Comparison of ENCODE assay signal across 15 mouse cellular contexts in genomic region chr3:131868219-131868964, GRCm38 (mm10).
DNase-seq lines count a peak whose midpoint lies in the region; ATAC-seq and TF ChIP-seq lines count a peak whose summit lies in the region.
"Had no signal": no experiment of that assay in that cellular context is flagged by ENCODE, and none has a peak within 500 bp of the region (broad histone marks: within the 10 kb centered on the region; RNA-seq: fewer than 3 reads in every experiment).

No protein-coding gene starts in this region.

- no peaks in the 10 kb centered on the region for H3K36me3 ChIP-seq in hindbrain, embryonic 10.5 days
- H3K36me3 ChIP-seq in hindbrain, embryonic 13.5 days = no peaks in the 10 kb centered on the region
- H3K36me3 ChIP-seq: heart, embryonic 15.5 days; intestine, embryonic 15.5 days; lung, embryonic 15.5 days had no signal

- H3K9me3 ChIP-seq in hindbrain, embryonic 10.5 days = no peaks in the 10 kb centered on the region
- no peaks in the 10 kb centered on the region for H3K9me3 ChIP-seq in hindbrain, embryonic 13.5 days
- H3K9me3 ChIP-seq: heart, embryonic 15.5 days; intestine, embryonic 15.5 days; lung, embryonic 15.5 days had no signal

- TF ChIP-seq POLR2A in brain, embryonic 14.5 days (IDR thresholded peaks at IDR 0.05; ENCODE audit: borderline replicate concordance, extremely low read depth, insufficient read depth, insufficient read length, poor library complexity, severe bottlenecking) = no peak
- TF ChIP-seq POLR2A in embryonic fibroblast, embryonic 13.5 days (IDR thresholded peaks at IDR 0.05; ENCODE audit: low read depth, low read length) = no peak

- DNase-seq in hindbrain, embryonic 10.5 days (ENCODE audit: low spot score) = peak; percentile 17
- DNase-seq in brain, embryonic 14.5 days (ENCODE audit: low read depth) = peak; percentile 3
- DNase-seq in mesoderm, embryonic 11.5 days (ENCODE audit: low read depth, low spot score) = peak; percentile 63
- DNase-seq in T-cell, adult 2 months (ENCODE audit: low spot score) = no peak
- DNase-seq in gastrocnemius, postnatal 4 days (ENCODE audit: low spot score in 2 of 2) = no peak
- DNase-seq: cerebellum, postnatal 36 days; retina, postnatal 1 day; thymus, adult 2 months had no signal

- H3K4me1 ChIP-seq in hindbrain, embryonic 10.5 days (replicated peaks) = no peaks in the 10 kb centered on the region
- H3K4me1 ChIP-seq in hindbrain, embryonic 13.5 days (replicated peaks) = no peaks in the 10 kb centered on the region
- peaks cover 9% of the 10 kb centered on the region for H3K4me1 ChIP-seq in embryonic fibroblast, embryonic 13.5 days (ENCODE audit: control insufficient read depth, insufficient read depth, low read length)
- H3K4me1 ChIP-seq: heart, embryonic 15.5 days; intestine, embryonic 15.5 days; lung, embryonic 15.5 days had no signal

- TF ChIP-seq CTCF in brain, embryonic 14.5 days (IDR thresholded peaks at IDR 0.05; ENCODE audit: borderline replicate concordance, extremely low read depth, insufficient read depth, insufficient read length) = no peak
- TF ChIP-seq CTCF in embryonic fibroblast, embryonic 13.5 days (IDR thresholded peaks at IDR 0.05; ENCODE audit: borderline replicate concordance, insufficient read depth, low read length) = no peak

- no peak overlapping the region for H3K4me3 ChIP-seq in hindbrain, embryonic 10.5 days
- H3K4me3 ChIP-seq in hindbrain, embryonic 13.5 days = no peak overlapping the region
- H3K4me3 ChIP-seq in embryonic fibroblast, embryonic 13.5 days (ENCODE audit: insufficient read depth, low read length) = no peak overlapping the region
- H3K4me3 ChIP-seq: heart, embryonic 15.5 days; intestine, embryonic 15.5 days; lung, embryonic 15.5 days had no signal

- H3K4me2 ChIP-seq in hindbrain, embryonic 13.5 days = no peak overlapping the region
- H3K4me2 ChIP-seq: heart, embryonic 15.5 days; intestine, embryonic 15.5 days; lung, embryonic 15.5 days had no signal

- no peak overlapping the region for H3K9ac ChIP-seq in hindbrain, embryonic 13.5 days
- H3K9ac ChIP-seq: heart, embryonic 15.5 days; intestine, embryonic 15.5 days; lung, embryonic 15.5 days had no signal

- H3K27ac ChIP-seq in hindbrain, embryonic 10.5 days = no peak overlapping the region
- no peak overlapping the region for H3K27ac ChIP-seq in hindbrain, embryonic 13.5 days
- H3K27ac ChIP-seq in embryonic fibroblast, embryonic 13.5 days (ENCODE audit: insufficient read depth, low read length) = peak overlapping the region; percentile 58; the same call in 1 of the 2 replicates
- H3K27ac ChIP-seq: heart, embryonic 15.5 days; intestine, embryonic 15.5 days; lung, embryonic 15.5 days had no signal

- ATAC-seq in hindbrain, embryonic 13.5 days (ENCODE audit: low FRiP score) = no peak
- ATAC-seq in erythroid progenitor cell, adult 5-6 weeks (replicated peaks; ENCODE audit: low FRiP score, poor library complexity, severe bottlenecking) = no peak
- ATAC-seq: intestine, embryonic 15.5 days had no signal

- WGBS in hindbrain, embryonic 10.5 days = 81% methylated on average over 11 of the region's 11 CpGs
- WGBS in hindbrain, embryonic 13.5 days = 86% methylated on average over 11 of the region's 11 CpGs

- no peaks in the 10 kb centered on the region for H3K27me3 ChIP-seq in hindbrain, embryonic 10.5 days (ENCODE audit: insufficient read depth, poor library complexity, severe bottlenecking)
- H3K27me3 ChIP-seq in hindbrain, embryonic 13.5 days = no peaks in the 10 kb centered on the region
- H3K27me3 ChIP-seq: CH12.LX; heart, embryonic 15.5 days; intestine, embryonic 15.5 days; lung, embryonic 15.5 days had no signal

Comparison
In these comparisons a context has a peak if more than half of its experiments do, and no peak if none do; other contexts are left out.
1. DNase-seq: peak in hindbrain, embryonic 10.5 days (single experiment), brain, embryonic 14.5 days (single experiment) and mesoderm, embryonic 11.5 days (single experiment); none in T-cell, adult 2 months (single experiment) and gastrocnemius, postnatal 4 days (0 of 2).